Mouse (Mus musculus) right cerebral cortex, postnatal 25 days (tissue): Measurements from ENCODE around the gene Golim4.

ENCODE experiments used
- DNase-seq: peaks from one replicate; pipeline ENCODE4 v3.0.0; 2022

Golim4 gene

DNA sequence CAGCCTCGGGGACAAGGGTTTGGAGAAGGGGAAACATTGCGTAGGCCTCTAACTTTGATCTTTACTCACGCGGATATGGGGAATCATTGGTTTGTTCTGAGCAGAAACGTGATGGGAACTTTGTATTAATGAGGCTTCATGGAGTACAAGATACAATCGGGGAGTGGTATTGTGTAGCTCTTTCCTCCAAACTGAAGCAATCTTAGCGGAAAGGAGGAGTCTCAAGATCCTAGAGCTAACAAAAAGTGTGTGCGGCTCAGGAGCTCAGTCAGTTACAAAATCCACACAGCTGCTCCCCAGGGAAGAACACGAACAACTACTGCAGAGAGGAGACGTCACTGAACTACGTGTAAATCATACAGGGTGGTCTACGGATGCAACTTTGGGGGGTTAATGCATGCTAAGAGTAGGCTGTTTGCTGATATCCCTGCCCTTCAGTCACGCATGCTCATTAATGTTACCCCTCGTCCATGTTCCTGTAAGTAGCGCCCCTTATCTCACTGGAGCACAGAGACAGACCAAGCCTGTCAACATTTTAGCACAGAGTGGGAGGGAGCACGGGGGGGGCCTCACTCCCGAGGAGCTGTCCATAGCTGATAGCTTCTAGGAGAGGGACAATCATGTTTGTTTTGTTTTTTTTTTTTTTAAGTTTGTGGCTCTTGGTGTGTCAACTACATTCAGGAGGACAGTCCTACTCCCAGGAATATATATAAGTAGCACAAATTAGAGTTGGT is 38.8 kb downstream of the Golim4 start:
- DNase-seq, result no peak

DNA sequence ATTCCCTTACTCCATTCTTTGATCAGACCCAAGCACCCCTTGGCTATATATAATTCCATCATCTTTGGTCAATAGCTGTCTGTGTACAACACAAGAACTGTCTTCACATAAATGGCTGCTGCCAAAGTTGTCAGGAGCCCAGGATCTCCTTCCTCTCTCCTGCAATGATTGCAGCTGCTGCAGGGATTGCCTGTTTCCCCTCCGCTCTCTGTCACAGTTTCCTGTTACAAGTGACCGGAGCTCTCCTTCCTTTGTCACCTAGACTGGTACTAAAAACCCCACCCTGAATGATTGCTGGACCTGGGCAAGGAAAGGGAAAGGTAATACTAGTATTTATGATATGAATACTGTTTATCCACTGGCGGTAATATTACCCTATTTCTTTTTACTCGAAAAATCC is 44.0 kb downstream of the Golim4 start:
- no peak for DNase-seq

DNA sequence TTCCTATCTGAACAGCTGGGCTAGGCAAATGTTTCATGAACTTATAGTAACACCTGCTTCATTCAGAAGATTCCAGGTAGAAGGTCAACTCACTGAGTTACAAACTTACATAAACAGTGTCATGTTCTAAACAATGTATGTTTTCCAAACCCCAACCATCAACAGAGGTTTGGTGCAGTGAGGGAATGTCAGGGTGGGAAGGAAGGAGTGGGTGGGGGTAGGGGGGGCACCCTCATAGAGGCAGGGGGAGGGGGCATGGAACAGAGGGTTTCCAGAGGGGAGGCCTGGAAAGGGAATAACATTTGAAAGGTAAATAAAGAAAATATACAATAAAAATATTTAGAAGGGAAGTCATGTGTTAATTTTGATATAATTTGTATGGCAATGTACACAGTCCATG is 46.0 kb downstream of the Golim4 start:
- DNase-seq, result no peak

DNA sequence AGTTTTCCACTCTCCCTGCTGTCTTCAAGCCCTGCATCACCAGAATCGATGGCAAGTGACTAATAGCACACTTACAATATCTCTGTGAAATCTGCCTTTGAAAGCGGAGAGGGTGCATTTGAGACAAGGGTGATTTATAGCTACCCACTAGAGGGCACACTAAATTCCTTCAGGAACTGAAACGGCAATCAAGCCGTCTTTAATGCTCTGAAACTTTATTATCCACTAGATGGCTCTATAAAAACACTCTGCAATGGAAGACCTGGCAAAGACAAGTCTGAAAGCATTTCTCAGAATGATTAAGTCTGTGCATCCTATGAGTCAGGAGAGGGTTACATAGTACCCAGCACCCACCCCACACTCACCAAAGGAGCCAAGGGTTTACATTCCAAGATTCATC is 46.5 kb downstream of the Golim4 start:
- DNase-seq, result no peak

DNA sequence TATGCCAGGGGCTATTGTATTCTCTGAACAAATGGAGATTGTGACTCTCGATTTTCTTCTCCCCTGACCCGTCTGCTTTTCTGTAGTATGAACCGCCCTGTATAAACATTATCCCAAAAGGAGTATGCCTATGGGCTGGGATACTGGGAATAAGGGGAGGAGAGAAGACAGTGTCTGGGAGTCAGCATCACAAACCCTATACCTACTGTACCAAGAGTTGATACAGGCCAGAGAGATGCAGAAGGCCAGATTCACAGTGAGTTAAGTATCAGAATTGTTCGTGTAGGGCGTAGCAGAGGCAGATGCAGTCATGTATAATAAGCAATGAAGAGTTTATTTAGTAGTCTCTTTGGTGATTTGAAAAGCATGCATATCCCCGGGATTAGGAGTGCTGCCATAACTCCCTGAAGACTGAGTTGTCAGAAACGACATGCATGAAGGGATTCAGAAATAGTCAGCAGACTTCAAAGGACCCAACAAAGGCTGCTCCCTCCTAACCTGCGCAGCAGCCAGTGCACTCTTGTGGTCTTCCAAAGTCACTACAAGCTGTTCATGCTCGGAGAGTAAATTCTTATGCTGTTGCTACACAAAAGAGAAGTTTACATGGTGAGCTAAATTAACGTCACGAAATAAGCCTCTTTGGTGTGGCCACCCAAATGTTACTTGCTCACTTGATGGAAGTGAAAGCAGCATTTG is 54.7 kb downstream of the Golim4 start:
- no peak for DNase-seq

DNA sequence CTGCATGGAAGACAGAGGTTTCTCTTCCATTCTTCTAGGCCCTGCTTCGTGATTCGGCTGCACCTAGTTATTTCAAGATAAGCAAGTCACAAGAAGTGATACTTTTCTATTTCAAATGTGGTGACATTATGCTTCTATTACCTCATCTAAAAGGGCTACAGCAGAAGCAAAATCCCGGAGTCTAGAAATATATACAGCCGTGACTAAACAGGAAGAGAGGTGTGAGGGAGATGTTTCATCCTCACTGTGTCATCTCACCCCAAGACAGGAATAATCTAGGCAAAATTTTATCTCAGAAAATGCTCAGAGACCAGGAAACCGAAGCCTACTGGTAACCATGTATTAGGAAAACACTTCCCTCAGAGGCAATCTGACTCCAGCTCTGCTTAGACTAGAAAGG is 61.7 kb downstream of the Golim4 start:
- no peak for DNase-seq

DNA sequence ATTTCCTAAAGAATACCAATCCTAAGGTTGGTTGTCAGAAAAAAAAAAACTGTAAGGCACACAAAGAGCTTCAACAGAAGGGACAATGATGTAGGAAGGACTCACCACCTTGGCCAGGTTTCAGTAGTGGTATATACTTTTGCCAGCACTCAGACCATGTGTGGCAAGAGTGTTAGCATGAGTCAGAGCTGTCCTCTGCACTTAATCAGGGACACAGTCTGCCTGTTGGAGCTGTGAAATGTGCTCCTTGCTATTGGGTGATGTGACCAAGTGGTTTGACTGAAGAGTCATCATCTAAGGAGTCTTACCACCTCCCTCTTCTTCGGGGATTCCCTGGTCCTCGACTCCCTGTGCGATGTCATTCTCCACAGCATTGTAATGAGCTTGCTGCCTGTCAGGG is 65.2 kb downstream of the Golim4 start:
- DNase-seq, result no peak

DNA sequence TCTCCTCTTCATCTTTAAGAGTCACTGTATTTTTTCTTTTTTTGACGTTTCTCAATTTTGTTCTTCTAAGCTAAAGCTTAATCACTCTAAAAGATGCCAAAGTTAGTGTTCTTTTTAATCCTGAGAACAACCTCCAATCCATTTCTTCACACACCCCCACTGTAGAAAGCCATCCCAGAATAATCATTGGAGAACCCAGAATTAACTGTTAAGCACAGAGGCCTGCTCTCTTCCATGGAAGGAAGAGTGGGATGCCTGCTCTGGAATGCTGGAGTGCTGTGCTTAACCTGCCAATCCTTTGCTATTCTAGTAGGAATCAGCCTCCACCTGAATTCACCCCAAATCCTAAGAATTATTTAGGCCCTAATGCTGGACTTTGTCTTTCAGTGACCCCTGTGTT is 67.4 kb downstream of the Golim4 start:
- DNase-seq, result no peak

DNA sequence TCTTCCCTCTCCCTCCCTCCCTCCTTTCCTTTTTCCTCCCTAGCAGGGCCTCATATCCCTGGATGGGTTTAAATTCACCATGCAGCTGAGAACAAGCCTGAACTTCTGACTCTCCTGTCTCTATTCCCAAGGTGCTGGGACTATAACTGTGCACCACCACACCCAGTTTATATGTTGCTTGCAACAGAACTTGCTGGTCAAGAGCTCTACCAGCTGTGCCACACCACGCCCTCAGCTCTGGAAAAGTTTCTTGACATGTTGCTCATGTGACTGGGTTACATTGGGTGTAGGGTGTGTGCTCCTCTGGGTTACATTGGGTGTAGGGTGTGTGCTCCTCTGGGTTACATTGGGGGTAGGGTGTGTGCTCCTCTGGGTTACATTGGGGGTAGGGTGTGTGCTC is 75.2 kb downstream of the Golim4 start:
- DNase-seq, result no peak

DNA sequence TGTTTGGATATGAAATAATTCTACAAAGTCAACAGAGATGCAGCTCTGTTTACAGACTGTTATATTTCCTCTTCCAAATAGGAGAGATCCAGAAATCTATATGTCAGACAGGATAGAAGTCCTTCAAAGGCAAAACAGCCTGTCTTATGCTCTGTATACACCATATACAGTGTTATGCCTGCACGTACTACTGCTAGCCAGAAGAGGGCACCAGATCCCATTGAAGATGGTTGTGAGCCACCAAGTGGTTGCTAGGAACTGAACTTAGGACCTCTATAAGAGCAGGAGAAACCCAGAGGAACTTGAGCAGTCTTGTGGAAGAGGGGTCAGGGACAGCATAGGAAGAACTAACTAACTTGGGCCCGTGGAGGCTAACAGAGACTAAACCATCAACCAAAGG is 77.5 kb downstream of the Golim4 start:
- DNase-seq, result no peak

DNA sequence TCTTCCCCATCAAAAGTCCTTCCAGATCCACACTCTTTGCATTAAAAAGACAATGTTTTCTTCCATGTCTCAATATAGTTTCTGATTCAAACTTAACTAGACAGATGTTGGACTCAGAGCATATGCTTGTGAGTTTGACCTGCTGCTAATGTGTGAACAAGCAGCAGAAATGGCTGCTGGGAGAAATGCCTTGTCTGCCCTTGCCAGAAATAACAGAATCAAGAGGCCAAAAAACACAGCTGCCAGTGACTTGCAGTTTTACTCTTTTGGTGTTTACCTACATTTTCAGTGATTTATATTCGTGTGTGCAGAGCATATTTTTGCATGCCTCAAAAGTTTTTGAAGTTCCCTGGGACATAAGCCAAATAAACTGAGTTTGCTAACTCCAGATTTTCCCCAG is 87.9 kb downstream of the Golim4 start:
- no peak for DNase-seq

DNA sequence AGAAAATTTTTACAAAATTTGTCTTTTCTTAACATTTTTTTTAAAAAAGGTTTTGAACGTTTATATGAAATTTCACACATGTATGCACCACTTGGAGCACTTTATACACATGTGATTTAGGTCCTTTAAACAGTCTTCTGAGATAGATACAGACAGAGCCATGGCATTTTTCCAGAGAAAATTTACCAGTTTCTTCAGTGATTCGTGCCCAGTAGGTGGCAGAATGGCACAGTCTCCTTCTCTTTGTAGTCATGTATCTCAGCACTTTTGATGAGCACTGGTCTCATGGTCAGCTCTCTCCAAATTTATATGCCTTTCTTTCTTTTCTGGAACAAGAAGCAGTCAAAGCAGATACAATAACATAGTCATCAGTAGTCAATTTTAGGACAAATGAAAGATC is 92.5 kb downstream of the Golim4 start:
- no peak for DNase-seq

DNA sequence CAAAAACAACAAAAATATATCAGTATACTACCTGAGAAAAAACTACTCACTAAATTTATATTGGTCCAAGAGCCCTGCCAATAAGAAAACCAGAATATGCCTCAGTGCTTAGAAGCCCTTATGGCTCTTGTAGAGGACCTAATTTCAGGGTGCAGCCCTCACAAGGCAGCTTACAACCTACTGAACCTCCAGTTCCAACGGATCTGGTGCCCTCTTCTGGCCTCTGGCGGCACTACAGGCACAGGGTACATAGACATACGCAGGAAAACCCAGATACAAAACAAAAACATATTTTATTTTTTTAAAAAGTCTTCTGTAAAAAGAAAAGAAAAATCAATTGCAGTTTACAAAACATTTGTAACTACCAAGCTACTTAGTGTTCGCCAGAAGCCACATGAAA is 95.1 kb downstream of the Golim4 start:
- DNase-seq, result no peak

DNA sequence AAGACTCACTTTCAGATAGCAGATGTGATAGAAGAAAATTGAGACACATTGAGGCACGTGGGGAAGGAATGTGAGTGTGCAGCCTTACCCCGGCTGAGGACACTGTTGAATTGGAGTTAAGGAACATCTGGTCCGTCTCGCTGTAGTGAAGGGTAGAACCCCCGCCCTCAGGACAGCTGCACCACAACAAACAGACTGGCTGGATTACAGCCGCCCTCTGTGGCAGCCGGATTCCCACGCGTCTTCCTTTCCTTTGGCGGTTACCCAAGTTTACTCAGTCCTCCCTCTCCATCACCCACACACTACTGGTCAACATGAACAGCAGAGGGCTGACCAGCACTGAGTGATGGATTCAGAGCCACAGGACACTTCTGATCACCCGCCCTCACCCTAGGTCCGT is 96.0 kb downstream of the Golim4 start:
- DNase-seq, result no peak

DNA sequence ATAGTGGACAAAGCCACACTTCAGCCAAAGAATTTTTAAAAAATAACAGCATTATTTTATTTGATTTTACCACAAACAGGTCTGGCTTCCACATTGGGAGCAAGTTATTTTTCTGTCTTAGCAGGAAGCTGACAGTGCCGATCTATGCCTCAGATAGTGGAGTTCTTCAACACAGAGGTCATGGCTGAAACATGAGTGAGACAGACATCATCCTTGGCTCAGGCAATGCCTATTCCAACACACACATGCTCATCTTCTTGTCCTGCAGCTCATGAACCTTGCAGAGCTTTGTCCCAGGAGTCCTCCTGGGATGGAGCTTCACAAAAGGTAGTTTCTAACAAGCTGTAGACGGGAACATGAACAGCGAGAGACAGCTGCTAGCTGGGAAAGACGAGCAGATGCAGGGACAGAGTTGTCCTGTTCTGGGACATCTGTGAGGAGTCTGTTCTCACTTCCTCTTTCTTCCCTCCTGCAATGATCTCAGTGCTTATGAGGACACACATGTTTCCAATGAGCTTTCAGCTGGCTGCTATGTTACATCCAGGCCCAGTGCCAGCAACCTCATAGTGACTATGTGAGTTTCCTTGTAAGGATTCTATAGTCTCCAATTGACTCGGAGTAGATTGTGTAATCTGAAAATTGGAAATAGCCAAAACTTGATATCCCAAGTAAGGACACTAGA is 121.3 kb downstream of the Golim4 start:
- no peak for DNase-seq

DNA sequence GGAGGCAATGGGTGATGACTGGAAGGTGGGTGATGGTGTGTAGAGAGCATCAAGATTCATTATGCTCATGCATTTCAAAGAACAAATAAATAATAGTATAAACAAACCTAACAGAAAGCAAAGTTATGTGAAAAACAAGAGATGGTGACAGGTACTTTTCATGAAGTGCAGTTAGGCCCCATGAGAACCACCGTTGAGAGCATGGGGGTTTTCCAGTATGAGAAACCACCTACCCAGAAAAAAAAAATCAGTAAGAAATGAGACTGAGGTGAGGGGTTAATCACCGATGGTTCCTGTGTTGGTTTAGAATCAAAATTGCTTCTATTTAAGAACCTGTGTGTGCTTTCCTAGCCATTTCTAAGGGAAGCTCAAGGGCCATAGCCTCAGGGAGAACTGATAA is 121.9 kb downstream of the Golim4 start:
- DNase-seq, result no peak
